Mouse (Mus musculus) adrenal gland, postnatal 14 days (tissue): Measurements from ENCODE around the gene Zfp428. TPM values are rescaled to one million over a fixed set of nuclear protein-coding genes. Genes with fewer than 3 reads are reported as not detected.

Experiments used
- DNase-seq: peaks from one replicate; pipeline ENCODE4 v3.0.0; 2021; ENCODE audit warnings: mixed read lengths
- long read RNA-seq, 2 experiments: library from polyadenylated mRNA; stranded (forward); transcript quantifications; one replicate each; pipeline ENCODE4 v2.0.0; 2021
- total RNA-seq: library from RNA; stranded (reverse); gene quantifications from 2 replicates; pipeline ENCODE4 v1.2.3, GENCODE M21; 2021

Gene Zfp428
- total RNA-seq = 6.1 and 7.5 TPM in 2 replicates
- long read RNA-seq, experiment 1, partial matches to known transcripts = 0 of 12 reads
- long read RNA-seq, experiment 1, other reads (novel, unspliced or antisense) = 7 of 12 reads
- long read RNA-seq, experiment 2, transcript Zfp428-201 (3 exons, 1,182 nt) = major isoform, 5 of 12 reads
- long read RNA-seq, experiment 2, partial matches to known transcripts = 0 of 12 reads
- long read RNA-seq, experiment 2, other reads (novel, unspliced or antisense) = 4 of 12 reads

DNA sequence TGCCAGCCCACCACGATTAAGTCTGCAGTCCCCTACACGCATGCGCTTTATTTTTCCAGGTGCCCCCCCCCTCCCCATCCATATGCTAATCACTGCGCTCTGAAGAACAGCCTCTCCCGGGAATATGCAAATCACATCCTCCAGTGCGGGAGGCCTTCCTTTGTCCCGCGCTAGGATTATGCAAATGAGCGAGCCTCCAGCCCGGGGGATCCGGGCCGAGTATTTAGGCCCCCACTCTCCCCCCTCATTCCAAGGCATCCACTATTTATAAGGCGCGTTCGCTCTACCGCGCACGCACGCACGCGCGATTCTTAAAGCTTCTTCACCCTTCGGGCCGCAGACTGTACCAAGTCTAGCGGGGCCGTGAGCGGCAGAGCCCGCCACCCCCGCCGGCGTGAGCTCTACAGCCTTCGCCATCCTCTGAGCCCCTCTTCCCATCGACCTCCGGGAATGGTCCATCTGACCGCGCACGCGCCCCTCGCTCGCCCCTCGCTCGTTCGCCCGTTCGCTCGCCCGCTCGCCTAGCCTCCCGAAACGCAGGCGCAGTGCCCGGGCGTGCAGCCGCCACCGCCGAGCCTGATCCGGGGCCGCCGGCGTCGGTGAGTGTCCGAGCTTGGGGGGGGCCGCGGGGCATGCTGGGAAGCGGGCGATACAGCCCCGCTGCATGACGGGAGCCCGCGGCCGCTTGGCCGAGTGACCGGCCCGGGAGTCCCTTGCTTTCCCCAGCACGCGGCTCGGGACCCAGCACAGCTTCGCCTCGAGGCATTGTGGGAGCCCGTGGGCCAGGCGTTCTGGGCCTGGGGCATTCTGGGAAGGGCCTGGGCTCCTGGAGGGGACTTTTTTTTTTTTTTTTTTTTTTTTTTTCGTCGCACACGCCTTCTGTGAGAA lies at the start of gene Zfp428:
Zfp428 (plus strand) TSS at position 169 of the 888 bp plus-strand sequence.
- peak; percentile 93 for DNase-seq

DNA sequence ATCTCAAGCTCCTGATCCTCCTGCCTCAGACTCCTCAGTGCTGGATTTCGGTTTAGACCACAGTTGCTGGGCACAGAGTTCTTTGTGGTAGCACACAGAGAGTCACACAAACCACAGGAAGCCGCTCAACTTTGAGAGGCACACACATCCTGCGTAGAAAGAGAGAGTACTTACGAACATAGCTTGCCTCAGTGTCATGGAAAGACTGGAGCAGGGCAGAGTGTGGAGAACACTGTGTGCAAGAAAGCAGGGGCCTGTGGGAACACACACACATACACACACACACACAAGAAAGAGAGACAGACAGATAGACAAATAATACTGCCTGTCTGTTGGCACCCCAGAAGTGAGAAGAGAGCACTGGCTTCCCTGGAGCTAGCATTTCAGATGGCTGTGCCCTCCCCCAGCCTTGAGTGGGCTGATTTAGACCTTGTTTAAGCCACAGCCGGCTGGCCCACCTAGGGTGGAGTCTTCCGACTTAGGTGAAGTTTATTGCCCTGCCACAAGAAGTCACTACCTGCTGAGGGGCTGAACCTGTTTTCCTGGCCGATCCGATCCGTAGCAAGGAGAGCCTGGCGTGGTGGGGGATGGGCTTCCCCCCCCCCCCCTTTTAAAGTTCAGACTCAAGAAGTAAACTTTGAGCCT lies 49.0 kb upstream of the Zfp428 start:
- no peak for DNase-seq

DNA sequence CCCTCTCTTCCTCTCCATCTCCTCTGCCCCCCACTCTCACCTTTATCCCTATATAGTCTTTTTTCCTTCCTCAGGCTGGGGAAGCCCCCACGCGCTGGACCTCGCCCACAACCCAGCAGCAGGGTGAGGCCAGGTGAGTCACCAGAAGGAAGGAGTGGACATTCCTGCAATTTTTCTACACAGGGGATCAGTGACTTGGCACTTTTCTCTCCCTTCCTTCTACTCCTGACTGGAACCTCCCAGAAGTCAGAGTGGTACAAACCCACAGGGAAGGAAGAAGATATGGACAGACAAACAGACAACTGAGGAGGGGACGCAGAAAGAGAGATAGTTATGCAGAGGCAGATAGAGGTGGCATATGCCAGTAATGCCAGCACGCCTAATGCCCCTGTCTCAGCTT lies 47.4 kb upstream of the Zfp428 start:
- DNase-seq = no peak

DNA sequence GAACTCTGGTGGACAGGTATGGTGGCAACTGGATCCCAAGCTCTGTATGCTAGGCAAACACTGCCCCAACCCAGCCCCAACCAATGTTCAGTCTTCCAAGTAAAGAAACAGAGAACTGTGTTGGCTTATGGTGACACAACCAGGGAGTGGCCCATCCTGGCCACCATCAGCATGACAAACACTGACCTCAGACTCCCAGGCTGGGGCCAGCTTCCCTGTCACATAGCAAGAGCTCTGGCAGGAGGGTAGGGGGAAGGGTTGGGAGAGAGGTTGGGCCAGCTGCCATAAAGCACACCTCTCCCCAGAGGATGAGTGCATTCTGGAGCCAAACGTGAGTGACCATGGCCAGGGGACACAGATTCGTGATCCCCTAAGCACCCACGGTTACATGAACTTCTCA lies 47.0 kb upstream of the Zfp428 start:
- peak; percentile 43 for DNase-seq

DNA sequence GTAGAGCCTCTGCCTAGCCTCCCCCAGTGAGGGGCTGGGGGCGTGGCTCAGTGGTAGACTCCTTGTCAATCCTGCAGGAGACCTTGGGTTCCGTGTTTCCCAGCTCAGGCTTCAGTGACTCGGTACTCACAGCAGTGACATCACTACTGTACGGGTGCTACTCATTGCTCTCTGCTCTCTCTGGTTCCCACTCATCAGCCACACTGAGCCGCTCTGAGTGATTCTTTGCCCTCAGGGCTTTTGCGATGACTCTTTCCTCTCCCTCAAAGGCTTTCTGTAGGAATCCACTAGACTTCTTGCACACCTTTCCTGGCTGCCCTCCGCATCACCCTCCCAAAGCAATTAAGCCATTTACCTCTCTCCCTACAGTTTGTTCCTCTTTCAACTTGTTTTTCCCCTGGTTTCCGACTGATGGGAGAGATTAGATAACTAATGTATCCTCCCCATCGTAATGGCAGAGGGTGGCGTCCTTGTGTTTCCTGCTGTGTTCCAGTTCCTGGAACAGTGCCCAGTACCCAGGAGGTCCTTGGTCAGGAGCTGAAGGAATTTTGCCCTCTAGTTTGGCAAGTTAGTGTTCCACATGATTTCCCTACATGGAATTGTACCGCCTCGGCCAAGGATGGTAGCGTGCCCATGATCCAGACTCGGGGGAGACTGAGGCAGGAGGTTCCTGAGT lies 45.3 kb upstream of the Zfp428 start:
- DNase-seq = peak; percentile 79

DNA sequence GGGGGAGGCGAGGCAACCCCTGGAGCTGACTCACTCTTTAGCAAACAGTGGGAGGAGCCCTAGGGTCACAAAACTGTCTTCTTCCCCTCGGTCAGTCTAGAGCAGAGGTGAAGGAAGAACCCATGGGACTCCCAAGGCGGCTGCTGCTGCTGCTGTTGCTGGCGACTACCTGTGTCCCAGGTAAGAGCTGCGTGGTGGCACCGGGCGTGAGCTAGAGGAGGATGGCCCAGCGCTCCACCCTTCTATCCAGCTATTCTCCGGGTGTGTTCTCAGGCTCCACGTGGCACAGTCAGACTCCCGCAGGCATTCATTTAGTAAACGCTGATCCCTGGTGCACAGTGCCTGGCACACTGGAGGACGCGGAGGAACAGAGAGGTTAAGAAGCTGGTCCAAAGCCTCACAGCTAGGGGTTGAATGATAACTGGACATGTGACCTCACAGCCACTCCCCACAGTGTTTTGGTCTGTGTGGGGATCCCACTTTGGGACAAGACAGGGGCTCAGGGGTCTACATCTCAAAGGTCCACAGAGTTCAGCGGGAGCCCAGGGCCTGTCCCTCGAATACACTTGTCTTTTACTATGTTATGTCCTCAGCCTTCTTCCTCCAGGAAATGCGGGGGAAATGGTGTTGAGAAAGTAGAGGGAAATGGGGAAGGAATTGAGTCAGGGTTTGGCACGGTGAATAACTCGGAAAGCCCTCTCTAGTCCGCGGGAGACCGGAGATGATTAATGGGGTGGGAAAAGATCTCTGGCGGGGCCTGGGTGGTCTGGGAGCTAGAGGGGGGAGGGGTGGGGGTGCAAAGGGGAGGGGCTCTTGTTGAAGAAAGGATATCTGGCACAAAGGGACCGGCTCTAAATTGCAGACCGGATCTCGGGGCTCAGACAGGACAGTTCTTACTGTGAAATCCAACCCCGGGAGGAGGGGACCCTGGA lies 44.2 kb upstream of the Zfp428 start, which contains the start of gene Plaur:
Plaur (plus strand) TSS at position 97 of the 932 bp plus-strand sequence.
- DNase-seq = peak; percentile 59

DNA sequence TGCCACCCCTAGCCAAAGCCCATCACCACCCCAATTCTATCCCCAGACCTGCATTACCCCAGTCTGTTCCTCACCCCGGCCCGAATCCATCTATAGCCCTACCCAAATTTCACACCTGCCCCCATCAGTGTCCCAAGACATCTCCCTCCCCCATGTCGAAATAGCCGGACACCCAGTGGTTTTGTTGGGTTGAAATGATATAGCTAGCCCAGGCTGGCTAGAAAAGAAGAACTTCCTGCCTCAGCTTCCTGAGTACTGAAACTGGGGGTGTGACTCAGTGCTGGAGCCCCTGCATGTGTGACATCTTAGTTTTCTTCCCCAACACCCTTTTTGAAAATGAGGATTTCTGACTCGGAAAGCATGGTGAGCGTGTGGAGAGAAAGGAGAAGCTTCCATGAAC lies 40.0 kb upstream of the Zfp428 start:
- DNase-seq = no peak

DNA sequence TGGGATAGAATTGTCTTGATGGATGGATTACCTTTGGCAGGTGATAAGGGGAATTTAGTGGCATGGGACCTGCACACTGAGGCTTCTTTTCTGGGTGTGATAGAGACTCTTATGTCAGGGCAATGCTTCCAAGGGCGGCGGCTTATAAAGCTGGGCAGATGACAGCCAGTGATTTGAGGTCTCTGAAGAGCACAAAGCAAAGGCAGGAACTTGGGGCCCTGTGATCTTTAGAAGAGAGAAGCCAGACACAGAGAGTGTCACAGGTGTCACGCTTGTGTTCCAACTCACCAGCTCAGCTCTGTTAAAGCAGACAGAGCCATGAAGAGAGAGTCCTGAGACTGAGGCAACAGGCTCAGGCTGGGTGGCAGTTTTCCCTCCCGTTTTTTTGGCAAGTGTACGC lies 38.9 kb upstream of the Zfp428 start:
- no peak for DNase-seq

DNA sequence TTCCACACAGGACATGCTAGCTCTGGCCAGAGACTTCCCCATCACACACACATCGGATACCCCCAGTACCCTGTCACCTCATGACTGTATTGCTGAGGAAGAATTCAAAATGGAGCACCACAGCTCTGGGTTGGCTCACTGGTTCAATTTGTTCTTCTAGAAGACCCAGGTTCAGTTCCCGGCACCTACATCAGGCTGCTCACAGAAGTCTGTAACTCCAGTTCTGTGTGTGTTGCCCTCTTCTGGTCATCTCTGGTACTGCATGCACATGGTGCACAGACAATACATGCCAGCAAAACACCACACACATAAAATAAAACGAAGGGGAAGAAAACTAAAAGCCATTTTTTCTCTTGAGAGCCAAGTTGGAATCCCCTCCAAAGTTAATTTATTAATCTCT lies 37.7 kb upstream of the Zfp428 start:
- no peak for DNase-seq

DNA sequence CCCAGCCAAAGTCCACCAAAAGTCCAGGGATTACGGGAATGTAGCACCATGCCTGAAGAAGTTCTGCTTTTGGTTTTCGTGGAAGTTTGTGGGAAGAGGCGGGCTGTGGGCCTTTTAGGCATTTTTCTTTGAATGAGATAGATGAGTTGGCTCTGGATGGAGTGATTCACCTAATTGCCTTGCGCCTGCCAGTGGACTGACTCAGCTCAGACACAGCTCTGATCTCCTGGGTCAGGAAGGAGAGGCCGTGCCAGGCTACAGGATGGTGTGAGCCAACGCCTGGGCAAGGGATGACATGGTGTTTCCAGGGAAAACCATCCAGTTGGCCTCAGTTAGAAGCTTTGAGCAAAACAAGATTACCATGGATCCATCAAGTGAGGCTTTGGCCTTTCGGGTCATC lies 36.5 kb upstream of the Zfp428 start:
- DNase-seq = peak; percentile 84

DNA sequence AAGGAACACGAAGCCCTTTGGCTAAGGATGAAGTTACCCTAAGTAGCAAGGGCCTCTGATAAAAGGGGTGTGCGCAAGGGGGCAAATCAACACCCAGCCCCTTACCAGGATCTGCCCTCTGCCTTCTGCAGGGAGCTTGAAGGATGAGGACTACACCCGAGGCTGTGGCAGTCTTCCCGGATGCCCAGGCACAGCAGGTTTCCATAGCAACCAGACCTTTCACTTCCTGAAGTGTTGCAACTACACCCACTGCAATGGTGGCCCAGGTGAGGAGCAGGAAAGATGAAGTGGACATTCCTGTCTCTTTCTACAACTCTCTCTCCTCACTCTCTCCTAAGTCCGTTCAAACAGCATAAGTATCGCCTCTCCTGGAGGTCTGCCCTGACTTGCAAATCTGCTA lies 34.4 kb upstream of the Zfp428 start:
- DNase-seq = no peak

DNA sequence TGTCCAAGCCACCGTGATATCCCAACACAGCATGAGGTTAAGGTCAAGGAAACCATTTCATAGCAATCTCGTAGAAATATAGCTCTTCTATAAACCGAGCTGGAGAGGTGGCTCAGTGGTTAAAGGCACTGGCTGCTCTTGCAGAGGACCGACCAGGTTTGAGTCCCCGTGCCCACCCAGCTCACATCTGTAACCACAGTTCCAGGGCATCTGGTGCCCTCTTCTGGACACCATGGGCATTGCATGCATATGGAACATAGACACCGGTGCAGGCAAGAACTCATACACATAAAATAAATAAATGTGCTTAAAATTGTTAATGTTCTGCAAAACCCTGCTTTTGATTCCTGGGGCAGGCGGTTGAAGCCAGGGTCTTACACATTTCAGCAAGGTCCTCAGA lies 33.9 kb upstream of the Zfp428 start:
- peak; percentile 47 for DNase-seq

DNA sequence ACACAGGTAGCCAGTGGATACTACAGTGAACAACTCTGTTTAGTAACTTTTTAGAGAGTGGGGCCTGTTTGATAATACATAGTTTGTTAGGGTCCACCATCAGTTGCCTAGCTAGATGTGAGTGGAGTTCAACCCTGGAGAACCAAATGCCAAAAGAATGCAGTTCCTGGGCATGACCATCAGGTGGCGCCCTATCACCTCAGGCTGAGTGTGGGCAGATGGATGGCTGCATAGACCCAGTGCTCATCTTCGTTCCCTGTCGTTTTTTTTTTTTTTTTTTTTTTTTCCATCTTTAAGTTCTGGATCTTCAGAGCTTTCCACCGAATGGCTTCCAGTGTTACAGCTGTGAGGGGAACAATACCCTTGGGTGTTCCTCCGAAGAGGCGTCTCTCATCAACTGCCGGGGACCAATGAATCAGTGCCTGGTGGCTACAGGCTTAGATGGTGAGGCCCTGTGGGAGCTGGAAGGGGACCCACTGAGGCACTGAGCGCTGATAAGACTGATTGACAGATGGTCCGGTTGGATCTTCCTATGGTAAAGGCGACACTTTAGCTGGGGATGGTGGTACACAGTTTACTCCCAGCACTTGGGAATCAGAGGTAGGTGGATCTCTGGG lies 32.8 kb upstream of the Zfp428 start:
- peak; percentile 80 for DNase-seq

DNA sequence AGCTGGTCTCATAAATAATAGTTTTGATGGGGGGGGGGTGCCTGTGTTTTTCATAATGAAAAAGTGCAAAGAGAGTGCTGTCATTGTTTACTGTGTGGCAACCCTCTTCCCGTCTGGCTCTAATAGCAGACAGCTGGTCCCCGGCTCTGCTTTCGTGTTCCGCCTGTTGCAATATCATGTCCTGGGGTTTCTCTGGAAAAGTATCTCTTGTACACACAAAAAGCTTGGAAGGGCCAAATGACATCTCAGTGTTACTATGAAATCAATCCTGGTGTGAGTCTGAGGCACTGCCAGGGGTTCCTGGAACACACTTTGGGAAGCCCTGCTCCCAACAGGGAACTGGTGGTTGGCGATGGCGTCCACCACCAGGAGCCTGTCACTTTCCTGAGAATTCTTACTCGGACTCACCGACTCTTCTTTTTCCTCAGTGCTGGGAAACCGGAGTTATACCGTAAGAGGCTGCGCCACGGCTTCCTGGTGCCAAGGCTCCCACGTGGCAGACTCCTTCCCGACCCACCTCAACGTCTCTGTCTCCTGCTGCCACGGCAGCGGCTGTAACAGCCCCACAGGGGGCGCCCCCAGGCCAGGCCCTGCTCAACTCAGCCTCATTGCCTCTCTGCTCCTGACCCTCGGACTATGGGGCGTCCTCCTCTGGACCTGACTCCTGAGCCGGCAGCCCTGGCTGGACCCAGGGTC lies 31.8 kb upstream of the Zfp428 start:
- DNase-seq = no peak

DNA sequence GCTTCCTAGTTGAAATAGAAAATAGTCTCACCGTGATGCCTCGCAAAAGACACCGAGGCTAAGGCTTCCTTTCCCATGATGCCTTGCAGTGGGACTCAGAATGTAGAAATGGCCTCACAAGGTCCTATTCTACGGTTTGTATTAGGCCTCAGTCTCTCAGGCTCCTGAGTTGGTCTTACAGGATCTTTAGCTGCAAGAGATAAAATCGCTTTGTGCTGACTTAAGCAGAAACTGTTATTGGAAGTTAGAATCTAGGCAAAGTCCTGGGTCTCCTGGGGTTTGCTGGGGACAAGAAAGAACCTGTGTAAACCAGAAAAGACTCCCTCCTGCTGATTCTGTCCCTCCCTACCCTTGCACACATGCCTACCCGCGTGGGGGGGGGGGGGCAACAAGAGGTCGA lies 30.5 kb upstream of the Zfp428 start:
- no peak for DNase-seq

DNA sequence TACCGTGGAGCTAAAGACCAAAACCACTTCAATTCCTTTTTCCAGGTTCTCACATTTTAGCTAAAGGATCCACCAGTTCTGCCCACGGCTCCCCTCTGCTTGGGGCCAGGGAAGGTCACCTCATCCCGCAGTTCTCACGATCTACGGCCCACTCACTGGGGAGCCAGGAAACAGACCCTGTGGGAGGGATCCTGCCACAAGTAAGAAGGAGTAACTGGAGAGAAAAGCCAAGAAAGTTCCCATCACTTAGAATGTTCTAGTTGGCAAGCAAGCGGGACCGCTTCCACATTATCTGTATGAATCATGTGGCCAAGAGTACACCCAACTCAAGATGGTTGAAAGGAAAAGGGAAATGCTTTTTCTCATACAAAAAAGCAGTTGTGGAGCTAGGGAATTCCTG lies 29.9 kb upstream of the Zfp428 start:
- DNase-seq = no peak

DNA sequence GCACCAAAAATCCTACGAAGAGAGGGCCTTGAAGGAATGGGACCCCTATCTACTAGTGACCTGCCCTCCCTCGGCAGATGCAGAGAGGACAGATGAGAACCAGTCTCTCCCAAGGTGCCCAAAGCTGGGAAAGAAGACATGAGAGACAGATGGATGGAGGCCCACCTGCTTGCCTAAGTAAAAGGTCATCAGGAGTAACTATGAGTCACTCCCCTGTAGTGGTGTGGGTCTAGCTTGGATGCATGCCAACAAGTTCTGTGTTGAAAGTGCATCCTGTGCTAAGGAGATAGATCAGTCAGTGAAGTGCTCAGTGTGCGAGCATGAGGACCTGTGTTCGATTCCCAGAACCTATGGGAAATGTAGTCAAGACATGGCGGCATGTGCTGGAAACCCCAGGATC lies 27.9 kb upstream of the Zfp428 start:
- DNase-seq = no peak

DNA sequence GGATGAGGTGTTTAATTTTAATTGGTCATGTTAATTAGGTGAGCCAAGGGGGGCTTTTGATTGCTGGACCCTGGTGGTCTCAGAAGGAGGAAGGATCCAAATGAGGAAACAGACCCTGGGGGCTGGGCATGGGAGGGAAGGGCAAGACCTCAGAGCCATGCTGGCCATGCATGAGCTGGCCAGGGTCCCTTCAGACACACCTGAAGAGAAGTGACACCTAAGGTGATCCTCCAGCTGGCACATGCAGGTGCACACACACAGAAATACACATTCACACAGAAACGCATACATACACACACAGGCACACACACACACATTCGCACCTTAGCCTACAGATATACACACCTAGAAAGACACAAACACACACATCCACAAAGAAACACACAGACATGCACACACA lies 27.1 kb upstream of the Zfp428 start:
- DNase-seq = no peak

DNA sequence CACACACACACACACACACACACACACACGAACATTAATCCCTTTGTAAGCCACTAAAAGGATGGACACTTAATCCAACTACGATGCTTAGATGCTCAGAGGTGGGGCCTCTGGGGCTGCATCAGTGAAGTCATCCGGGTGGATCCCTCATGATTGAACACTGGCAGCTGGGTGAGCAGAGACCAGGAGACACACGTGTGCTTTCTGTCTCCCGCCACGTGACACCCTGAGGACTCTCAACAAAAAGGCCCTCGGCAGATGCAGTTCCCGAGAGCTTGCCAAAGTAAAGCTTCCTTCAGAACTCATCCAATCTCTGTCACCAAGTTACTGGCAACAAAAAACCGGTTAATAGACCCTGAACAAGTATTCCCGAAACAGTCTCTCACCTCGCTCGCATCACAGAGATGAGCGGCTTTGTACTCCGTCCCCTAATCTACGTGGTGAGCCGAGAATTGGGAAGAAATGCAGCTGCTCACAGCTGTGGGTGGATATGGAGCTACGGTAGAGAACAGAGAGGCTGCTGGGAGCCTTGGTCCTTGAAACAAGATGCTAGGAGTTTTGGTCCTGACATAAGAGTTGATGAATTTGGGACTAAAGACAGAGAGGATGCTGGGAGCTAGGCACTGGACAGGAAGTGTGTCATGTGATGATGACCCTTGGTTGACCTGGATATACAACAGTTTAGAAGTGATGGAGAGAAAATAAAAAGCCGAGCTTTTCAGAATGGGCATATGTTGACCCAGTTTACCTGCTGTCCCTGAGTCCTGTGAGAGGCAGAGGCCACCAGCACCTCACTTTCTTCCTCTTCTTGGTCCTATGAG lies 26.5 kb upstream of the Zfp428 start:
- DNase-seq = no peak
